Mouse (Mus musculus): ENCODE measurements around the gene Dmxl2. TPM values are rescaled to one million over a fixed set of nuclear protein-coding genes. Genes with fewer than 3 reads are reported as not detected.

Dmxl2 gene
- total RNA-seq, 2 experiments from 2014 or later = 214 TPM

- DNase-seq (ENCODE audit: low spot score in 2 of 2) = no peak
- TF ChIP-seq CTCF (conservative IDR thresholded peaks at IDR 0.05) = no peak
- Histone ChIP-seq H3K27ac (no peak overlapping the region), H3K4me3 (no peak overlapping the region)
Measured at GRCm38 (mm10) chr9:54356756-54357155, 144.7 kb downstream of the Dmxl2 start.

- Histone ChIP-seq H3K4me3 (no peak overlapping the region), H3K27ac (no peak overlapping the region)
- TF ChIP-seq CTCF (conservative IDR thresholded peaks at IDR 0.05) = no peak
- DNase-seq (ENCODE audit: low spot score in 2 of 2) = no peak
Measured at GRCm38 (mm10) chr9:54342026-54342425, 159.4 kb downstream of the Dmxl2 start.

DNA sequence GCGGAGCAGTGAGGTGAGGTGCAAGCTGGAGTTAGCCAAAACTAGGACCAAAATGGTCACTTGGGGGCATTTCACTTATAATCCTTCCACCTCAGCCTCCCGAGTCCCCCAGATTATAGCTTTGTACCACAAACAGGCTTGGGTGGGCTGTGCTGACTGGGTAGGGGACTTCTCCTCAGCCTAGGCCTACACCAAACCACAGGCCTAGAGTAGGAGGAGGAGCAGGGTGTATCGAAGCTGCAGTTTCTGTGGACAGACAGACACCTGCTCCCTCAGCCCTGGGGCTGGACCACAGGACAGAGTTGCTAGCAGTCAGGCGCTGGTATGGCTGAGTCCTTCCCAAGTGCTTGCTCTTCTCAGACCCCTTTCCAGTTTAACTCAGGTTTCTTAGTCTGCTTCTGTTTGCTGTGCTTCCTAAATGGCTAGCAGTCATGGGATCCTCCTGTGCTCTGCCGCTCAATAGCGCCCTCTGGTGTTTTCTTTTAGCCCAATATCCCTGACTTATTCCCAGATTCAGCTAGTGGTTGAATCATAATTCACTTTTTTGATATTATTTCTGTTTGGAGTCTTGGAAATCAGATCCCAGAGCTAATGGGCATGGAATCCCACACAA lies 164.8 kb downstream of the Dmxl2 start:
- no peak overlapping the region for H3K27ac ChIP-seq
- TF ChIP-seq CTCF (conservative IDR thresholded peaks at IDR 0.05) = peak; percentile 90
- DNase-seq (ENCODE audit: low spot score in 2 of 2) = peak; percentile 65 to 77
- no peak overlapping the region for H3K4me3 ChIP-seq

- DNase-seq (ENCODE audit: low spot score in 2 of 2) = no peak
- TF ChIP-seq CTCF (conservative IDR thresholded peaks at IDR 0.05) = no peak
- Histone ChIP-seq H3K4me3 (no peak overlapping the region), H3K27ac (no peak overlapping the region)
Measured at GRCm38 (mm10) chr9:54335582-54335981, 165.8 kb downstream of the Dmxl2 start.

- H3K27ac ChIP-seq = no peak overlapping the region
- DNase-seq (ENCODE audit: low spot score in 2 of 2) = no peak
- TF ChIP-seq CTCF (conservative IDR thresholded peaks at IDR 0.05) = no peak
- H3K4me3 ChIP-seq = no peak overlapping the region
Measured at GRCm38 (mm10) chr9:54329201-54329600, 172.2 kb downstream of the Dmxl2 start.

DNA sequence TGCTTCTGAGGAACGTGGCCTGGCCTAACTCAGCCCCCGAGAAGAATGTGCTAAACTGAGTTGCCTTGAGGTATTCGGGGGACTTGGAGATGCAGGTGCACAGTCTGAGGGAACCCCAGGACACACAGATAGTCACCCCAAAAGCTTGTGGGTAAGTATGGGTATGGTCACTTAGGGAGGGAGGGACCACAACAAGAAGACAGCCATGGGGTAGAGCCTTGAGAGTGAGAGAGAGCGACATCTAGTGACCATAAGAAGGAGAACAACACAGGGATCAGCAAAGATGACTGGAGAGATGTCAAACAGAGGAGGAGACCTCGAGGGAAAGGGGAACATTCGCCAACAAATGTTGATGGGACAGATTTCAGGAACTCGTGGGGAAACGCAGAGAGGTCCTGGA lies 178.0 kb downstream of the Dmxl2 start:
- H3K4me3 ChIP-seq = no peak overlapping the region
- peak; percentile 86 for TF ChIP-seq CTCF (conservative IDR thresholded peaks at IDR 0.05)
- DNase-seq (ENCODE audit: low spot score in 2 of 2) = peak; percentile 29 to 51
- no peak overlapping the region for H3K27ac ChIP-seq

GRCm38 (mm10) chr9:54316363-54316762 lies 185.1 kb downstream of the Dmxl2 start:
- Histone ChIP-seq H3K27ac (no peak overlapping the region), H3K4me3 (no peak overlapping the region)
- DNase-seq (ENCODE audit: low spot score in 2 of 2) = no peak
- peak; percentile 65 for TF ChIP-seq CTCF (conservative IDR thresholded peaks at IDR 0.05)

Other genes starting within 250 kb of the Dmxl2 start
- 1 to 10 TPM in 1 of 2 experiments, under 1 TPM in 1; 0.39 to 1.2 TPM for gene Cyp19a1, start 233.5 kb downstream of the Dmxl2 start, total RNA-seq (2021)
- gene Gldn, start 215.1 kb downstream of the Dmxl2 start, total RNA-seq (2021) = 1 to 10 TPM; 1.1 to 1.6 TPM
- not detected for gene Sh2d7, start 37.4 kb upstream of the Dmxl2 start, total RNA-seq (2021)
- 10 to 100 TPM; 18.7 to 19.6 TPM for gene Cib2, start 58.6 kb upstream of the Dmxl2 start, total RNA-seq (2021)
- 100 to 1,000 TPM; 159 to 179 TPM for gene Idh3a, start 84.7 kb upstream of the Dmxl2 start, total RNA-seq (2021)
- 100 to 1,000 TPM; 106 to 111 TPM for gene Acsbg1, start 160.2 kb upstream of the Dmxl2 start, total RNA-seq (2021)
- gene Dnaja4, start 197.2 kb upstream of the Dmxl2 start, total RNA-seq (2021) = 10 to 100 TPM; 44.9 to 48.0 TPM
- 10 to 100 TPM; 60.2 to 63.6 TPM for gene Wdr61, start 232.9 kb upstream of the Dmxl2 start, total RNA-seq (2021)